Mouse (Mus musculus) ovary, postnatal 36 days (tissue): ENCODE results near the gene Med16.

Experiments
- DNase-seq: peaks from one replicate; pipeline ENCODE4 v3.0.0; 2022; ENCODE audit warnings: low spot score, mixed read lengths

The Med16 gene

GRCm38 (mm10) chr10:79859116-79859515 is 49.6 kb downstream of the Med16 start:
- DNase-seq, result no peak

GRCm38 (mm10) chr10:79858416-79859074 is 50.2 kb downstream of the Med16 start:
- DNase-seq, result peak; percentile 67

GRCm38 (mm10) chr10:79857894-79858293 is 50.8 kb downstream of the Med16 start:
- no peak for DNase-seq

- no peak for DNase-seq
These were observed 51.3 kb downstream of the Med16 start for GRCm38 (mm10) chr10:79857452-79857811.

- DNase-seq, result no peak
These were observed 51.8 kb downstream of the Med16 start for GRCm38 (mm10) chr10:79856704-79857451.

- no peak for DNase-seq
These were observed 52.4 kb downstream of the Med16 start for GRCm38 (mm10) chr10:79856280-79856679.

GRCm38 (mm10) chr10:79855558-79856184 is 53.1 kb downstream of the Med16 start:
- DNase-seq, result no peak

GRCm38 (mm10) chr10:79854801-79855541 is 53.8 kb downstream of the Med16 start:
- DNase-seq, result peak; percentile 70

- peak; percentile 99 for DNase-seq
These were observed 54.6 kb downstream of the Med16 start, which contains the start of gene Ptbp1 for GRCm38 (mm10) chr10:79853860-79854795. Gene Ptbp1 (plus strand): TSS chr10:79854427.

GRCm38 (mm10) chr10:79853392-79853791 is 55.3 kb downstream of the Med16 start:
- DNase-seq, result peak; percentile 99

GRCm38 (mm10) chr10:79852827-79853226 is 55.9 kb downstream of the Med16 start:
- no peak for DNase-seq

- no peak for DNase-seq
These were observed 56.5 kb downstream of the Med16 start for GRCm38 (mm10) chr10:79852107-79852789.

GRCm38 (mm10) chr10:79851653-79852052 is 57.1 kb downstream of the Med16 start:
- no peak for DNase-seq

- DNase-seq, result no peak
These were observed 58.6 kb downstream of the Med16 start for GRCm38 (mm10) chr10:79849941-79850628.

GRCm38 (mm10) chr10:79846553-79846952 is 62.2 kb downstream of the Med16 start:
- no peak for DNase-seq
